ENCODE assay signal across 8 mouse cellular contexts in the genomic region with DNA sequence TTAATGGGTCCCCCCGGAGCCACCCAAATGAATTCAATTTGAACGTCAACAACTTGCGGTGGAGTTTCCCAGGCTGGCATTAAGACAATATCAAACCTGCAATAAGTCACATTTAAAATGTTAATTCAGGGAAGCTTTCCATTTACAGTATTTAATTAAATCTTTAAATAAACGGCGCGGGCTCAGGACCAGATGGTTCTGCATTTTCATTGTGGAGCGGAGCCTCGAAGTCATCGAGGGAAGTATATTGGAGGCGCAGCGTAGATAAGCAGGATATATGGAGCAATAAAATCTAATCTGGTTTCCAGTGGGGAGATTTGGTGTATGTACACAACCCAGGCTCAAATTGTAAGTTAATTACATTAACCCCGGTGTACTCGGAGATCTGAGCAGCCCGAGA.
DNase-seq lines count a peak whose midpoint lies in the region; ATAC-seq and TF ChIP-seq lines count a peak whose summit lies in the region.

No protein-coding gene starts in this region.

- DNase-seq in left cerebral cortex, adult 2 months (ENCODE audit: extremely low spot score in 1 of 2, low spot score in 2 of 2) = no peak
- DNase-seq in left cerebral cortex, postnatal 4 days = no peak
- peak; percentile 46 for DNase-seq in hindbrain, postnatal 0 days (ENCODE audit: low spot score)
- no peak for DNase-seq in c-Kit-positive CD71-positive TER-119-positive erythroid progenitor cells, embryonic 14.5 days (ENCODE audit: low spot score)
- DNase-seq in spleen, postnatal 4 days (ENCODE audit: low spot score in 2 of 2) = no peak

- no peaks in the 10 kb centered on the region for H3K36me3 ChIP-seq in embryonic facial prominence, embryonic 15.5 days
- no peaks in the 10 kb centered on the region for H3K36me3 ChIP-seq in hindbrain, postnatal 0 days (ENCODE audit: insufficient read depth, low read length)
- no peaks in the 10 kb centered on the region for H3K36me3 ChIP-seq in myocyte (ENCODE audit: control insufficient read depth, insufficient read depth)

- no peaks in the 10 kb centered on the region for H3K9me3 ChIP-seq in embryonic facial prominence, embryonic 15.5 days (replicated peaks)
- no peaks in the 10 kb centered on the region for H3K9me3 ChIP-seq in hindbrain, postnatal 0 days (ENCODE audit: low read length)

- 5% methylated on average over 14 of the region's 14 CpGs for WGBS in embryonic facial prominence, embryonic 15.5 days
- WGBS in hindbrain, postnatal 0 days = 4% methylated on average over 14 of the region's 14 CpGs

- no peak for ATAC-seq in embryonic facial prominence, embryonic 15.5 days (ENCODE audit: insufficient number of reproducible peaks, low FRiP score, low TSS enrichment, low read depth)
- no peak for ATAC-seq in hindbrain, postnatal 0 days
- no peak for ATAC-seq in activated CD4-positive, CD25-positive, alpha-beta regulatory T cell, adult 4 months

- H3ac ChIP-seq in myocyte (ENCODE audit: control insufficient read depth, insufficient read length) = no peak overlapping the region

- TF ChIP-seq CTCF in left cerebral cortex, adult 2 months (IDR thresholded peaks at IDR 0.05) = no peak
- TF ChIP-seq CTCF in hindbrain, postnatal 0 days (IDR thresholded peaks at IDR 0.05; ENCODE audit: low read depth) = no peak

- intact Hi-C loops in left cerebral cortex, adult 2 months (cut with DNase I) = no loop called here
- intact Hi-C loops in left cerebral cortex, postnatal 4 days (cut with DNase I) = no loop called here

- no peak for TF ChIP-seq POLR2A in myocyte (IDR thresholded peaks at IDR 0.05; ENCODE audit: insufficient read length, low read depth)

- H3K4me2 ChIP-seq in embryonic facial prominence, embryonic 15.5 days (replicated peaks) = peak overlapping the region; percentile 56
- peak overlapping the region; percentile 49 for H3K4me2 ChIP-seq in hindbrain, postnatal 0 days (ENCODE audit: low read depth, low read length)
- peak overlapping the region; percentile 68 for H3K4me2 ChIP-seq in myocyte (ENCODE audit: low read depth)

- H3K27ac ChIP-seq in left cerebral cortex, adult 2 months = no peak overlapping the region
- no peak overlapping the region for H3K27ac ChIP-seq in embryonic facial prominence, embryonic 15.5 days (replicated peaks)
- no peak overlapping the region for H3K27ac ChIP-seq in hindbrain, postnatal 0 days

- H3K4me3 ChIP-seq in left cerebral cortex, adult 2 months = peak overlapping the region; percentile 26; the same call in 1 of the 2 replicates
- H3K4me3 ChIP-seq in embryonic facial prominence, embryonic 15.5 days (replicated peaks) = 0 out of 2 replicates have a peak overlapping the region, but pooled peaks have one; percentile 30
- H3K4me3 ChIP-seq in hindbrain, postnatal 0 days (ENCODE audit: low read length) = peak overlapping the region; percentile 24; the same call in 1 of the 2 replicates
- H3K4me3 ChIP-seq in myocyte = no peak overlapping the region

- no peaks in the 10 kb centered on the region for H3K79me2 ChIP-seq in myocyte (ENCODE audit: control insufficient read depth, insufficient read depth)

- peaks cover 54% of the 10 kb centered on the region for H3K4me1 ChIP-seq in embryonic facial prominence, embryonic 15.5 days
- H3K4me1 ChIP-seq in hindbrain, postnatal 0 days (ENCODE audit: insufficient read depth, low read length) = 0 out of 2 replicates have a peak, but pooled peaks cover 7% of the 10 kb centered on the region

- H3K27me3 ChIP-seq in embryonic facial prominence, embryonic 15.5 days = peaks cover 11% of the 10 kb centered on the region
- peaks cover 5% of the 10 kb centered on the region; the same call in 1 of the 2 replicates for H3K27me3 ChIP-seq in hindbrain, postnatal 0 days (ENCODE audit: insufficient read depth, low read length)
- peaks cover 20% of the 10 kb centered on the region for H3K27me3 ChIP-seq in myocyte (ENCODE audit: control insufficient read depth, insufficient read depth, insufficient read length)

- no peak overlapping the region for H3K9ac ChIP-seq in embryonic facial prominence, embryonic 15.5 days
- no peak overlapping the region for H3K9ac ChIP-seq in hindbrain, postnatal 0 days (replicated peaks; ENCODE audit: low read length)

TF ChIP-seq in myocyte, 11 proteins besides CTCF, POLR2A, EP300 and RAD21:
- no peak for TF ChIP-seq MAX (IDR thresholded peaks at IDR 0.05; ENCODE audit: low read depth)
- no peak for TF ChIP-seq MYOD1 (IDR thresholded peaks at IDR 0.05; ENCODE audit: control insufficient read depth in 1 of 3, insufficient read length in 2 of 3, low read depth in 2 of 3)
- TF ChIP-seq TCF12 (IDR thresholded peaks at IDR 0.05; ENCODE audit: insufficient read depth, poor library complexity, severe bottlenecking) = no peak
- no peak for TF ChIP-seq MYOG (IDR thresholded peaks at IDR 0.05; ENCODE audit: control insufficient read depth in 1 of 3, insufficient read depth in 1 of 3, insufficient read length in 2 of 3, low read depth in 2 of 3)
- no peak for TF ChIP-seq USF1 (IDR thresholded peaks at IDR 0.05; ENCODE audit: low read depth)
- no peak for TF ChIP-seq REST (IDR thresholded peaks at IDR 0.05; ENCODE audit: insufficient read depth, insufficient read length)
- TF ChIP-seq POLR2AphosphoS2 (IDR thresholded peaks at IDR 0.05; ENCODE audit: insufficient read length, low read depth) = no peak
- TF ChIP-seq TCF3 (IDR thresholded peaks at IDR 0.05; ENCODE audit: insufficient read length, low read depth) = no peak
- TF ChIP-seq SRF (IDR thresholded peaks at IDR 0.05; ENCODE audit: control insufficient read depth, insufficient read length, low read depth) = no peak
